Mouse (Mus musculus): ENCODE results near the gene Aqp6.

- no peak for TF ChIP-seq CTCF (IDR thresholded peaks at IDR 0.05; ENCODE audit: low read depth, low read length)
- TF ChIP-seq POLR2A (IDR thresholded peaks at IDR 0.05; ENCODE audit: extremely low read depth, insufficient read depth, low read length): no peak
Measured at GRCm38 (mm10) chr15:99614273-99614672, 13.1 kb downstream of the Aqp6 start.

Data from liver, adult 2 months (tissue).